Mouse (Mus musculus) midbrain, embryonic 14.5 days (tissue): ENCODE results near the gene Hmcn1. TPM values are rescaled to one million over a fixed set of nuclear protein-coding genes. Genes with fewer than 3 reads are reported as not detected.

Source experiments
- ATAC-seq: fragments of 200-750 bp; cut with Nextera tagmentation; 2 replicates; pipeline ENCODE4 v1.8.0; 2017; ENCODE audit warnings: moderate number of reproducible peaks, moderate library complexity; ENCODE audit not compliant: low FRiP score, low TSS enrichment
- DNase-seq: peaks from one replicate; pipeline ENCODE4 v3.0.0-alpha.2; 2015
- H3K27ac ChIP-seq: fragments of 300-500 bp; sonication (generic); replicated peaks from 2 replicates; pipeline ENCODE4 v1.5.1; 2014; ENCODE audit warnings: mild to moderate bottlenecking, low read depth, low read length, moderate library complexity
- H3K27me3 ChIP-seq: fragments of 300-500 bp; sonication (generic); 2 replicates; pipeline ENCODE4 v1.6.1; 2014; ENCODE audit warnings: low read length, control low read depth, mixed read lengths; ENCODE audit not compliant: control insufficient read depth, insufficient read depth
- H3K36me3 ChIP-seq: fragments of 300-500 bp; sonication (generic); 2 replicates; pipeline ENCODE4 v1.6.1; 2014; ENCODE audit warnings: low read length, control low read depth; ENCODE audit not compliant: control insufficient read depth, insufficient read depth
- H3K4me1 ChIP-seq: fragments of 300-500 bp; sonication (generic); 2 replicates; pipeline ENCODE4 v1.6.1; 2014; ENCODE audit warnings: mild to moderate bottlenecking, antibody characterized with exemption, low read length, control low read depth; ENCODE audit not compliant: control insufficient read depth, insufficient read depth
- H3K4me2 ChIP-seq: fragments of 300-500 bp; sonication (generic); 2 replicates; pipeline ENCODE4 v1.6.1; 2014; ENCODE audit warnings: mild to moderate bottlenecking, low read length, moderate library complexity
- H3K4me3 ChIP-seq: fragments of 300-500 bp; sonication (generic); replicated peaks from 2 replicates; pipeline ENCODE4 v1.5.1; 2014; ENCODE audit warnings: low read depth, low read length
- H3K9ac ChIP-seq: fragments of 300-500 bp; sonication (generic); replicated peaks from 2 replicates; pipeline ENCODE4 v1.6.1; 2014; ENCODE audit warnings: mild to moderate bottlenecking, low read length, moderate library complexity
- H3K9me3 ChIP-seq: fragments of 300-500 bp; sonication (generic); 2 replicates; pipeline ENCODE4 v1.6.1; 2016; ENCODE audit warnings: low read length, control low read depth, mixed read lengths; ENCODE audit not compliant: control insufficient read depth
- WGBS: fragments of 180-500 bp; shearing (Covaris S2); extraction: QIAGEN DNeasy Blood & Tissue Kit; methylation state at CpG from one replicate; pipeline ENCODE4 v1.1.7; 2014; 5-methylcytosine and 5-hydroxymethylcytosine counted together
- polyA plus RNA-seq: library from polyadenylated mRNA; unstranded; fragments of >200 nt; fragmentation: Nextera tagmentation; extraction: Ambion mirVana; gene quantifications from 2 replicates; pipeline ENCODE4 v1.2.1, GENCODE M21; 2014

Hmcn1 gene
- polyA plus RNA-seq, 1 experiment from 2014 or later, result 1.5 TPM

- no peaks in the 10 kb centered on the region for H3K27me3 ChIP-seq
- no peak for ATAC-seq
- DNase-seq, result no peak
- no peak overlapping the region for H3K4me2 ChIP-seq
- H3K9me3 ChIP-seq, result no peaks in the 10 kb centered on the region
- H3K27ac ChIP-seq, result no peak overlapping the region
- no peak overlapping the region for H3K9ac ChIP-seq
- H3K4me3 ChIP-seq, result no peak overlapping the region
- H3K4me1 ChIP-seq, result no peaks in the 10 kb centered on the region
- WGBS, result 77% methylated on average over 3 of the region's 3 CpGs
- H3K36me3 ChIP-seq, result no peaks in the 10 kb centered on the region
Measured at GRCm38 (mm10) chr1:150556621-150557020, 436.6 kb downstream of the Hmcn1 start.

GRCm38 (mm10) chr1:150551390-150551789, 441.8 kb downstream of the Hmcn1 start:
- Histone ChIP-seq H3K4me1 (no peaks in the 10 kb centered on the region), H3K9me3 (no peaks in the 10 kb centered on the region), H3K36me3 (no peaks in the 10 kb centered on the region), H3K27ac (no peak overlapping the region), H3K9ac (no peak overlapping the region), H3K4me3 (no peak overlapping the region), H3K4me2 (no peak overlapping the region), H3K27me3 (no peaks in the 10 kb centered on the region)
- WGBS, result 89% methylated on average over 1 of the region's 1 CpGs
- ATAC-seq, result no peak
- no peak for DNase-seq

GRCm38 (mm10) chr1:150546463-150546862, 446.8 kb downstream of the Hmcn1 start:
- H3K4me2 ChIP-seq, result no peak overlapping the region
- ATAC-seq (no peak), DNase-seq (no peak)
- no peak overlapping the region for H3K4me3 ChIP-seq
- 80% methylated on average over 3 of the region's 3 CpGs for WGBS
- no peaks in the 10 kb centered on the region for H3K9me3 ChIP-seq
- H3K27me3 ChIP-seq, result no peaks in the 10 kb centered on the region
- no peak overlapping the region for H3K27ac ChIP-seq
- H3K9ac ChIP-seq, result no peak overlapping the region
- no peaks in the 10 kb centered on the region for H3K4me1 ChIP-seq
- no peaks in the 10 kb centered on the region for H3K36me3 ChIP-seq

GRCm38 (mm10) chr1:150540267-150540666, 453.0 kb downstream of the Hmcn1 start:
- Histone ChIP-seq H3K9ac (no peak overlapping the region), H3K4me2 (no peak overlapping the region), H3K36me3 (no peaks in the 10 kb centered on the region), H3K27me3 (no peaks in the 10 kb centered on the region), H3K27ac (no peak overlapping the region), H3K4me3 (no peak overlapping the region), H3K4me1 (peaks cover 3% of the 10 kb centered on the region; the same call in 1 of the 2 replicates), H3K9me3 (no peaks in the 10 kb centered on the region)
- DNase-seq (peak; percentile 94), ATAC-seq (peak; percentile 83)
- WGBS, result 12% methylated on average over 5 of the region's 5 CpGs

GRCm38 (mm10) chr1:150537410-150538128, 455.7 kb downstream of the Hmcn1 start:
- Histone ChIP-seq H3K27me3 (no peaks in the 10 kb centered on the region), H3K4me1 (peaks cover 3% of the 10 kb centered on the region; the same call in 1 of the 2 replicates), H3K9me3 (no peaks in the 10 kb centered on the region), H3K9ac (no peak overlapping the region), H3K4me3 (no peak overlapping the region), H3K4me2 (no peak overlapping the region), H3K27ac (no peak overlapping the region), H3K36me3 (no peaks in the 10 kb centered on the region)
- 82% methylated on average over 6 of the region's 6 CpGs for WGBS
- ATAC-seq (no peak), DNase-seq (no peak)

GRCm38 (mm10) chr1:150535770-150536534, 457.3 kb downstream of the Hmcn1 start:
- WGBS, result 24% methylated on average over 16 of the region's 16 CpGs
- Histone ChIP-seq H3K9ac (no peak overlapping the region), H3K27me3 (no peaks in the 10 kb centered on the region), H3K36me3 (no peaks in the 10 kb centered on the region), H3K4me2 (peak overlapping the region; percentile 21), H3K4me3 (no peak overlapping the region), H3K9me3 (no peaks in the 10 kb centered on the region), H3K27ac (no peak overlapping the region), H3K4me1 (peaks cover 3% of the 10 kb centered on the region; the same call in 1 of the 2 replicates)
- ATAC-seq, result peak; percentile 34; the same call in 1 of the 2 replicates
- DNase-seq, result peak; percentile 57

- Histone ChIP-seq H3K9ac (no peak overlapping the region), H3K27me3 (no peaks in the 10 kb centered on the region), H3K4me2 (no peak overlapping the region), H3K9me3 (no peaks in the 10 kb centered on the region), H3K4me3 (no peak overlapping the region), H3K27ac (no peak overlapping the region), H3K4me1 (peaks cover 3% of the 10 kb centered on the region; the same call in 1 of the 2 replicates), H3K36me3 (no peaks in the 10 kb centered on the region)
- ATAC-seq (no peak), DNase-seq (no peak)
- 91% methylated on average over 8 of the region's 8 CpGs for WGBS
Measured at GRCm38 (mm10) chr1:150534587-150534986, 458.6 kb downstream of the Hmcn1 start.

- no peak for DNase-seq
- no peak overlapping the region for H3K4me2 ChIP-seq
- H3K27ac ChIP-seq, result no peak overlapping the region
- no peak overlapping the region for H3K4me3 ChIP-seq
- ATAC-seq, result no peak
- no peaks in the 10 kb centered on the region for H3K36me3 ChIP-seq
- no peaks in the 10 kb centered on the region for H3K27me3 ChIP-seq
- WGBS, result 90% methylated on average over 2 of the region's 2 CpGs
- no peaks in the 10 kb centered on the region for H3K4me1 ChIP-seq
- H3K9me3 ChIP-seq, result no peaks in the 10 kb centered on the region
- H3K9ac ChIP-seq, result no peak overlapping the region
Measured at GRCm38 (mm10) chr1:150513041-150513440, 480.2 kb downstream of the Hmcn1 start.
